Mouse (Mus musculus): ENCODE measurements at regions not wholly inside any gene's neighbourhood (a gene's known extent, or its start where the extent isn't known, plus 50 kb on each side); places are given as distances from the start of the nearest gene placed in this dataset.

DNA sequence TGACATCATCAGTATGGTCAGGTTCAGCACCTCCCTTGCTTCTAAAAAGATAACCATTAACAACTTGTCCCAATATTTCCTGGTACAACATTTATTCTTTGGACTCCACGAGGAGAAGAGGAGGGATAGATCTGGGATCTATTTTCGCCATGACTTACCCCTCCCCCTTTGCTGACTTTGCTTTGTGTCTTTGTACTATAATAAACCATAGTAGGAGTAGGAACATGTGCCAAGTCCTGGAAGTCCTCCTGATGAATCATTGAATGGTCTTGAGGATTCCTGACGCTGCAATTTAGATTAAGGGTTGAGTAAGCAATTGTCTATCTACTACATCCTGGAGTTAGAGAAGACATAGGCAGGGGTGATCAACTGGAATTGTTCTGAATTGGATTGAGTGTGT is 71.2 kb downstream of the Rbm11 start:
- DNase-seq: no peak

DNA sequence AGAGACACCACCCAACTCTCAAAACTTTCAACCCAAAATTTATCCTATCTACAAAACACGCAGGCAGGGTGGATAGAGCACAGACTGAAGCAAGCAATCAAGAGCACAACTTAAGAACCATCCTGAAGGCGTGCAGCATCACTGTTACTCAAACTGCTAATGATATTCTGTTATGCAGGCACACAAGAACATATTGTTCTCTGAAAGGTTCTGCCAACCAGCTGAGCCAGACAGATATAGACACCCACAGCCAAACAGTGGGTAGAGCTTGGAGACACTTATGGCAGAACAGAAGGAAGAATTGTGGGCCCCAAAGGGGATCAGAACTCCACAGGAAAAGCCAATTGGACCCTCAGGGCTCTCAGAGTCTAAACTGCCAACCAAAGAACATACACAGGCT is 74.9 kb downstream of the Rbm11 start:
- no peak for DNase-seq

DNA sequence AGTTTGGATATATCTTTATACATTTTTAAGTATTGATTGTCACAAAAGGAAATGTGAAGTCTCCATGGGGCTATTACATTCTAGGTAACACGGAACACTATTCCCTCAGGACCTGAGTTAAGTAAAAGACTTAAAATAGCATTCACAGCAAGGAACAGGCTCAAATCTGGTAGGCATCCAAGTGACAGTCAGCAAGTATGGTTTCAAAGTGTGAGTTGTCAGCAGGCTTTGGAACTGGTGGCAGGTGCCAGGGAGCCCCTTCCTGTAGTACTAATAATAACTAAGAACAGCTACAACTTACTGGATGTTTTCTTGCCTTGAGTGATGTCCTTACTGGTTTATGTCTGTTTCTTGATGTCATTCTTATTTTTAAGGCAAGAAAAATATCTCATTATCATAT is 79.5 kb downstream of the Rbm11 start:
- peak; percentile 5 for DNase-seq

DNA sequence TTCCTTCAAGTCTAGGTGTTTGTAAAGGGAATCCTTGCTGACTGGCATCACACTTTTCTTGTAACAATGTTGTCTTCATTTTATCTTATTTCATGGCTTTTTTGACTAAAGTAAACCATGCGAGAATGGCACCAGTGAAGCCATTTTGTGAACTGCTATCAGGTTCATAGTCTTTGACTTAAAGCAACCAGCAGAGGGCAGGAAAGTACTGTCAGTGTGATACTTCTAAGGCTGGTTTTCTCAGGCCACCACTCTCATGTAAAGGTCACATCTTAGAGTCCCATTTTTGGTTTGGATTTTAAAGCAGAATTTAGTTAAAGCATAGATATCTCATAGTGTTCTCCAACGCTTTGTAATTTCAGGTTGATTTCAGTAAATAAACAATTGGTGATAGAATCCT is 83.2 kb downstream of the Rbm11 start:
- peak; percentile 38 for DNase-seq

DNA sequence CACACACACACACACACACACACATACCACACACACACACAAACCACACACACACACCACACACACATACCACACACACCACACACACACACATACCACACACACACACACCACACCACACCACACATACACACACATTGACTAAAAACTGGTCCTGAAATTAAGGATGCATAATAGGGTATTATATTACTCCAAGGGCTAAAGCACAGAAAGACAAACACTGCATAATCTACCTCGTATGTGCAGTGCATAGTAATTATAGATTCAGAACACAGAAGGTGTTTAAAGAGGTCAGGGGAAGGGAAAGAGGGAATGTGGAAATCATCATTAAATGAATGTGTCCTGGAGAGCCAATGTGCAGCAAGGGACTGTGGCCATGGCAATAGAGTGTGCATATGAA is 84.5 kb downstream of the Rbm11 start:
- DNase-seq: no peak
